Comparison of ENCODE assay signal across 8 mouse cellular contexts in the genomic region with DNA sequence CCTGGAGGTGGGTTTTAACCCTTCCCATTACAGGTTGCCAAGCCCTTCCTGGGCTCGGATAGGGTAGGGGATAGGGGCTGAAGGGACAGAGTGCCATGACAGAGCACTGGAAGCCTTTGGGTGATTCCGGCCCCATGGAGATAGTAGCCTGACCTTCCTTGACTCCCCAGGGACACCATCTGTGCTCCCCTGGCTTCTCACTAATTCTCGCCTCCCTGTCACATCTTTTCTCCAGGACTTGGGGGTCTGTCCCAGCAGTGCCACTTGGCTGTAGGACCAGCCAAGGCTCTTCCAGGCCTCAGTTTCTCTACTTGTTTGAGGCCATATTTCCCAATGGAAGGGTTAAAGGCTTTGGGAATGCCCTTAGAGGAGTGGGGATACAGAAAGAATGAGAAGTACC. TPM values are rescaled to one million over a fixed set of nuclear protein-coding genes. Genes with fewer than 3 reads are reported as not detected.
DNase-seq lines count a peak whose midpoint lies in the region; ATAC-seq lines count a peak whose summit lies in the region.

No protein-coding gene starts in this region.

- H3K4me2 ChIP-seq in heart, embryonic 14.5 days (ENCODE audit: low read length): peak overlapping the region; percentile 98
- peak overlapping the region; percentile 89 for H3K4me2 ChIP-seq in hindbrain, embryonic 11.5 days (replicated peaks; ENCODE audit: low read depth, low read length)
- H3K4me2 ChIP-seq in midbrain, embryonic 12.5 days (replicated peaks): peak overlapping the region; percentile 94

- H3K27ac ChIP-seq in heart, embryonic 14.5 days (replicated peaks in 1 of 2; ENCODE audit: control insufficient read depth in 1 of 2, insufficient read depth in 1 of 2, low read depth in 2 of 2, low read length in 2 of 2): peak overlapping the region; percentile 79 to 98
- H3K27ac ChIP-seq in hindbrain, embryonic 11.5 days (ENCODE audit: low read depth, low read length): peak overlapping the region; percentile 100
- peak overlapping the region; percentile 99 for H3K27ac ChIP-seq in midbrain, embryonic 12.5 days (replicated peaks)

- no peaks in the 10 kb centered on the region for H3K27me3 ChIP-seq in heart, embryonic 14.5 days (ENCODE audit: control insufficient read depth, insufficient read depth, low read length)
- no peaks in the 10 kb centered on the region for H3K27me3 ChIP-seq in hindbrain, embryonic 11.5 days (ENCODE audit: control insufficient read depth, insufficient read depth, low read length)
- H3K27me3 ChIP-seq in midbrain, embryonic 12.5 days: no peaks in the 10 kb centered on the region

- H3K36me3 ChIP-seq in heart, embryonic 14.5 days (ENCODE audit: control insufficient read depth, insufficient read depth, low read length): peaks cover 35% of the 10 kb centered on the region
- H3K36me3 ChIP-seq in hindbrain, embryonic 11.5 days (ENCODE audit: control insufficient read depth, insufficient read depth, low read length): peaks cover 10% of the 10 kb centered on the region
- peaks cover 27% of the 10 kb centered on the region for H3K36me3 ChIP-seq in midbrain, embryonic 12.5 days

- 56% methylated on average over 3 of the region's 3 CpGs for WGBS in heart, embryonic 14.5 days
- 30% methylated on average over 3 of the region's 3 CpGs for WGBS in hindbrain, embryonic 11.5 days
- 30% methylated on average over 3 of the region's 3 CpGs for WGBS in midbrain, embryonic 12.5 days

- no peaks in the 10 kb centered on the region for H3K9me3 ChIP-seq in heart, embryonic 14.5 days (ENCODE audit: control insufficient read depth, low read length)
- H3K9me3 ChIP-seq in hindbrain, embryonic 11.5 days (ENCODE audit: control insufficient read depth, low read length): no peaks in the 10 kb centered on the region
- no peaks in the 10 kb centered on the region for H3K9me3 ChIP-seq in midbrain, embryonic 12.5 days

- peak overlapping the region; percentile 33 to 93 for H3K4me3 ChIP-seq in heart, embryonic 14.5 days (ENCODE audit: control insufficient read depth in 1 of 2, insufficient read depth in 1 of 2, low read depth in 1 of 2, low read length in 2 of 2)
- H3K4me3 ChIP-seq in hindbrain, embryonic 11.5 days (ENCODE audit: low read depth, low read length): peak overlapping the region; percentile 98
- H3K4me3 ChIP-seq in midbrain, embryonic 12.5 days: peak overlapping the region; percentile 99

- ATAC-seq in heart, embryonic 14.5 days (ENCODE audit: insufficient number of reproducible peaks, insufficient read depth, low FRiP score, low read depth): no peak
- peak; percentile 13 for ATAC-seq in hindbrain, embryonic 11.5 days (ENCODE audit: low FRiP score)
- ATAC-seq in midbrain, embryonic 12.5 days (ENCODE audit: low FRiP score, low read depth): peak; percentile 6; the same call in 1 of the 2 replicates

- peaks cover 17 to 21% of the 10 kb centered on the region in 2 experiments for H3K4me1 ChIP-seq in heart, embryonic 14.5 days (ENCODE audit: control insufficient read depth in 2 of 2, insufficient read depth in 2 of 2, low read length in 2 of 2)
- peaks cover 9% of the 10 kb centered on the region for H3K4me1 ChIP-seq in hindbrain, embryonic 11.5 days (replicated peaks; ENCODE audit: control insufficient read depth, insufficient read depth, low read length)
- peaks cover 37% of the 10 kb centered on the region for H3K4me1 ChIP-seq in midbrain, embryonic 12.5 days

- no peak for DNase-seq in heart, adult 11 months
- DNase-seq in MN1 (ENCODE audit: low spot score): peak; percentile 29
- peak; percentile 65 for DNase-seq in hindbrain, embryonic 11.5 days (ENCODE audit: low spot score)
- DNase-seq in urinary bladder, adult 2 months (ENCODE audit: low spot score): no peak
- DNase-seq in left cerebral cortex, adult 18-20 months (ENCODE audit: low spot score in 2 of 2): no peak
- no peak for DNase-seq in adrenal gland, adult 8-10 months

- peak overlapping the region; percentile 100 for H3K9ac ChIP-seq in heart, embryonic 14.5 days (ENCODE audit: low read length)
- H3K9ac ChIP-seq in hindbrain, embryonic 11.5 days (ENCODE audit: low read depth, low read length): peak overlapping the region; percentile 100
- H3K9ac ChIP-seq in midbrain, embryonic 12.5 days (replicated peaks): peak overlapping the region; percentile 100

RNA-seq across cellular contexts. Expression of a gene that starts 11.3 kb away (rescaled TPM):
- polyA plus RNA-seq in heart, embryonic 14.5 days (2014; fragmentation: Nextera tagmentation; extraction: Ambion mirVana): 133 and 135 TPM in 2 replicates
- 155 and 243 TPM in 2 replicates for polyA plus RNA-seq in hindbrain, embryonic 11.5 days (2014; fragmentation: Nextera tagmentation; extraction: Ambion mirVana)
- 107 and 111 TPM in 2 replicates for polyA plus RNA-seq in midbrain, embryonic 12.5 days (2016; fragmentation: Nextera tagmentation; extraction: Ambion mirVana)
- polyA plus RNA-seq in urinary bladder, adult 2 months (2012; rRNA removed): 106 and 119 TPM in 2 replicates
- 100 to 1,000 TPM; 162 to 168 TPM for total RNA-seq in left cerebral cortex, adult 18-20 months (2021)
- total RNA-seq in adrenal gland, adult 8-10 months (2022): 100 to 1,000 TPM; 125 to 175 (median 144) TPM

RNA-seq across cellular contexts. Expression of a gene that starts 23.7 kb away (rescaled TPM):
- 14.3 and 15.5 TPM in 2 replicates for polyA plus RNA-seq in heart, embryonic 14.5 days (2014; fragmentation: Nextera tagmentation; extraction: Ambion mirVana)
- polyA plus RNA-seq in hindbrain, embryonic 11.5 days (2014; fragmentation: Nextera tagmentation; extraction: Ambion mirVana): 17.4 and 19.7 TPM in 2 replicates
- polyA plus RNA-seq in midbrain, embryonic 12.5 days (2016; fragmentation: Nextera tagmentation; extraction: Ambion mirVana): 22.8 and 23.7 TPM in 2 replicates
- polyA plus RNA-seq in urinary bladder, adult 2 months (2012; rRNA removed): 9.1 and 9.6 TPM in 2 replicates
- 10 to 100 TPM; 14.0 TPM for total RNA-seq in left cerebral cortex, adult 18-20 months (2021)
- total RNA-seq in adrenal gland, adult 8-10 months (2022): 10 to 100 TPM; 14.8 to 19.7 (median 15.9) TPM

RNA-seq across cellular contexts. Expression of a gene that starts 23.8 kb away (rescaled TPM):
- 11.7 and 14.4 TPM in 2 replicates for polyA plus RNA-seq in heart, embryonic 14.5 days (2014; fragmentation: Nextera tagmentation; extraction: Ambion mirVana)
- 15.5 and 20.5 TPM in 2 replicates for polyA plus RNA-seq in hindbrain, embryonic 11.5 days (2014; fragmentation: Nextera tagmentation; extraction: Ambion mirVana)
- polyA plus RNA-seq in midbrain, embryonic 12.5 days (2016; fragmentation: Nextera tagmentation; extraction: Ambion mirVana): 18.1 and 19.6 TPM in 2 replicates
- polyA plus RNA-seq in urinary bladder, adult 2 months (2012; rRNA removed): 7.2 and 7.7 TPM in 2 replicates
- total RNA-seq in left cerebral cortex, adult 18-20 months (2021): 10 to 100 TPM; 13.8 to 22.5 TPM
- 10 to 100 TPM in 2 of 4 experiments, 1 to 10 TPM in 2; 9.3 to 17.8 (median 12.9) TPM for total RNA-seq in adrenal gland, adult 8-10 months (2022)

Comparison
In these comparisons a context has a peak if more than half of its experiments do, and no peak if none do; other contexts are left out.
1. DNase-seq: peak in MN1 (single experiment) and hindbrain, embryonic 11.5 days (single experiment); none in heart, adult 11 months (single experiment), urinary bladder, adult 2 months (single experiment), left cerebral cortex, adult 18-20 months (0 of 2) and adrenal gland, adult 8-10 months (single experiment).
2. Peak in every context shown above with its lines, with median percentiles within 50 percentile points of each other: H3K27ac ChIP-seq, H3K4me2 ChIP-seq, H3K4me3 ChIP-seq and H3K9ac ChIP-seq.